In genomic region chr17:47115754-47116153, GRCm38 (mm10) we compare ENCODE assay signal across 9 mouse cellular contexts.
DNase-seq lines count a peak whose midpoint lies in the region; TF ChIP-seq lines count a peak whose summit lies in the region.
"Had no signal": no experiment of that assay in that cellular context is flagged by ENCODE, and none has a peak within 500 bp of the region (broad histone marks: within the 10 kb centered on the region; RNA-seq: fewer than 3 reads in every experiment).

No protein-coding gene starts in this region.

- H3K4me1 ChIP-seq in limb, embryonic 10.5 days = no peaks in the 10 kb centered on the region
- no peaks in the 10 kb centered on the region; the same call in none of the 2 replicates for H3K4me1 ChIP-seq in testis, adult 2 months (ENCODE audit: control insufficient read depth, insufficient read depth, low read length)
- H3K4me1 ChIP-seq: hindbrain, embryonic 15.5 days had no signal

- H3K4me3 ChIP-seq in limb, embryonic 10.5 days = no peak overlapping the region
- peak overlapping the region; percentile 41 for H3K4me3 ChIP-seq in testis, adult 2 months (ENCODE audit: control insufficient read depth, low read depth, low read length)
- H3K4me3 ChIP-seq: hindbrain, embryonic 15.5 days had no signal

- no peak for TF ChIP-seq POLR2A in testis, adult 2 months (IDR thresholded peaks at IDR 0.05; ENCODE audit: control insufficient read depth, low read depth, low read length)

- H3K36me3 ChIP-seq in limb, embryonic 10.5 days = no peaks in the 10 kb centered on the region
- no peaks in the 10 kb centered on the region for H3K36me3 ChIP-seq in testis, adult 2 months (ENCODE audit: control insufficient read depth, insufficient read depth, low read length)
- H3K36me3 ChIP-seq: hindbrain, embryonic 15.5 days had no signal

- no peak overlapping the region for H3K27ac ChIP-seq in limb, embryonic 10.5 days
- H3K27ac ChIP-seq in testis, adult 2 months (ENCODE audit: control insufficient read depth, insufficient read depth, low read depth, low read length) = no peak overlapping the region
- H3K27ac ChIP-seq: hindbrain, embryonic 15.5 days had no signal

- 50% methylated on average over 13 of the region's 13 CpGs for WGBS in limb, embryonic 10.5 days

- DNase-seq in adrenal gland, adult 18-20 months (ENCODE audit: low spot score in 2 of 2) = peak; percentile 57 to 67
- DNase-seq in adrenal gland, adult 8-10 months = no peak
- DNase-seq in kidney, postnatal 10 days = peak; percentile 48
- no peak for DNase-seq in kidney, adult 8-10 months
- peak; percentile 22 for DNase-seq in T-cell, adult 2 months (ENCODE audit: low spot score)
- DNase-seq in limb, embryonic 10.5 days (ENCODE audit: low spot score) = peak; percentile 51
- DNase-seq in spleen, adult 12 weeks (ENCODE audit: low spot score) = no peak

- peak; percentile 89 for TF ChIP-seq CTCF in testis, adult 2 months (IDR thresholded peaks at IDR 0.05; ENCODE audit: control insufficient read depth, insufficient read depth, insufficient replicate concordance, low read depth, low read length)

- H3K9me3 ChIP-seq in limb, embryonic 10.5 days (replicated peaks) = no peaks in the 10 kb centered on the region
- H3K9me3 ChIP-seq: hindbrain, embryonic 15.5 days had no signal

- no peaks in the 10 kb centered on the region for H3K27me3 ChIP-seq in limb, embryonic 10.5 days (ENCODE audit: low read depth, poor library complexity, severe bottlenecking)
- no peaks in the 10 kb centered on the region for H3K27me3 ChIP-seq in testis, adult 2 months (ENCODE audit: control insufficient read depth, insufficient read depth, low read length)
- H3K27me3 ChIP-seq: hindbrain, embryonic 15.5 days had no signal

Comparison
In these comparisons a context has a peak if more than half of its experiments do, and no peak if none do; other contexts are left out.
1. DNase-seq: peak in adrenal gland, adult 18-20 months (2 of 2), kidney, postnatal 10 days (single experiment), T-cell, adult 2 months (single experiment) and limb, embryonic 10.5 days (single experiment); none in adrenal gland, adult 8-10 months (single experiment), kidney, adult 8-10 months (0 of 2) and spleen, adult 12 weeks (single experiment).